Mouse (Mus musculus) intestine, embryonic 16.5 days (tissue): ENCODE data around the gene 1700029I15Rik. TPM values are rescaled to one million over a fixed set of nuclear protein-coding genes. Genes with fewer than 3 reads are reported as not detected.

Source experiments
- ATAC-seq: fragments of 200-750 bp; cut with Nextera tagmentation; 2 replicates; pipeline ENCODE4 v1.8.0; 2017; ENCODE audit warnings: moderate TSS enrichment, moderate library complexity
- H3K27ac ChIP-seq: fragments of 300-500 bp; sonication (generic); 2 replicates; pipeline ENCODE4 v1.5.1; 2014; ENCODE audit warnings: mild to moderate bottlenecking, low read length
- H3K27me3 ChIP-seq: fragments of 300-500 bp; sonication (generic); replicated peaks from 2 replicates; pipeline ENCODE4 v1.6.1; 2014; ENCODE audit warnings: low read length, control low read depth, mixed read lengths; ENCODE audit not compliant: control insufficient read depth, insufficient read depth
- H3K36me3 ChIP-seq: fragments of 300-500 bp; sonication (generic); 2 replicates; pipeline ENCODE4 v1.6.1; 2014; ENCODE audit warnings: low read length, control low read depth; ENCODE audit not compliant: control insufficient read depth, insufficient read depth
- H3K4me1 ChIP-seq: fragments of 300-500 bp; sonication (generic); 2 replicates; pipeline ENCODE4 v1.6.1; 2014; ENCODE audit warnings: low read length, control low read depth, mixed read lengths; ENCODE audit not compliant: control insufficient read depth, insufficient read depth
- H3K4me2 ChIP-seq: fragments of 300-500 bp; sonication (generic); 2 replicates; pipeline ENCODE4 v1.6.1; 2014; ENCODE audit warnings: low read depth, low read length, control low read depth
- H3K4me3 ChIP-seq: fragments of 300-500 bp; sonication (generic); 2 replicates; pipeline ENCODE4 v1.5.1; 2014; ENCODE audit warnings: mild to moderate bottlenecking, low read length
- H3K9ac ChIP-seq: fragments of 300-500 bp; sonication (generic); 2 replicates; pipeline ENCODE4 v1.6.1; 2014; ENCODE audit warnings: low read depth, low read length
- H3K9me3 ChIP-seq: fragments of 300-500 bp; sonication (generic); 2 replicates; pipeline ENCODE4 v1.6.1; 2016; ENCODE audit warnings: low read length, control low read depth; ENCODE audit not compliant: control insufficient read depth
- WGBS: fragments of 180-500 bp; shearing (Covaris S2); extraction: QIAGEN DNeasy Blood & Tissue Kit; methylation state at CpG from one replicate; pipeline ENCODE4 v1.1.7; 2014; 5-methylcytosine and 5-hydroxymethylcytosine counted together
- polyA plus RNA-seq: library from polyadenylated mRNA; unstranded; fragments of >200 nt; fragmentation: Nextera tagmentation; extraction: Ambion mirVana; gene quantifications from 2 replicates; pipeline ENCODE4 v1.2.1, GENCODE M21; 2015

1700029I15Rik gene
- polyA plus RNA-seq, 1 experiment from 2014 or later: 5.0 TPM

DNA sequence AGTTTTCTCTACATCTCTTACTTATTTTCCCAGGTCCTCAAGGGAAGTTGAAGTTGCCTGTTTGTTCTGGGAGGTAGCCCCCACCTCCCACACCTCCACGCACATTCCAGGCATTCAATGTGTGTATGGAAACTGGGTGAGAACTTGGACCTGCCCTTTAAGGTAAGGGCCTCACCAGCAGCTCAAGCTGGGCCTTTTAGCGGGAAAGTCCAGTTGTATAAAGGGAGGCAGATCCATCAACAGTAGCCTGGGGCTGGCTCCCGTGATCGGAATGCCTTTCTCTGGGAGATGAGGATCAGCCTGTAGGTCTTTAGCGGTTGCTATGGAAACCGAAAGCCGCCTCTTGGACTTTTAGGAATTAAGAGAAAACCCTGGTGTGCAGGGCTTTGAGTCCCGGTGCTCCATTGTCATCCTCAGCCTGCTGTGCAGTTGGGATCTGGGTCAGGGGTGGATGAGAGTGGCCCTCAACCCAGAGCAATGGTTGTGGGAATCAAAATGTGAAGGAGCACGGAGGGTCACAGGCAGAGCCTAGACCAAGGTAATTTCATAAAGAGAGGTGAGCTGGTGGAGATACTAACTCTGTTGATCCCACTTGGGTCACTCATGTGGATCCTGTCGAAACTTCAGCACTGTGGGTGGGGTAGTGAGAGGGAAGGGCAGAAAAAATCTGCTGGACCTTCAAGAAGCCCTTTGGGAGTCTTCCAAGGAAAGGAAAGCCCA is 10.2 kb upstream of the 1700029I15Rik start:
- Histone ChIP-seq H3K9ac (no peak overlapping the region), H3K36me3 (0 out of 2 replicates have a peak, but pooled peaks cover under 1% of the 10 kb centered on the region), H3K4me2 (peak overlapping the region; percentile 88; the same call in 1 of the 2 replicates), H3K27me3 (peaks cover 10% of the 10 kb centered on the region; the same call in 1 of the 2 replicates), H3K27ac (peak overlapping the region; percentile 50), H3K4me1 (peaks cover 44% of the 10 kb centered on the region), H3K4me3 (no peak overlapping the region), H3K9me3 (no peaks in the 10 kb centered on the region)
- 34% methylated on average over 10 of the region's 10 CpGs for WGBS
- ATAC-seq: no peak

DNA sequence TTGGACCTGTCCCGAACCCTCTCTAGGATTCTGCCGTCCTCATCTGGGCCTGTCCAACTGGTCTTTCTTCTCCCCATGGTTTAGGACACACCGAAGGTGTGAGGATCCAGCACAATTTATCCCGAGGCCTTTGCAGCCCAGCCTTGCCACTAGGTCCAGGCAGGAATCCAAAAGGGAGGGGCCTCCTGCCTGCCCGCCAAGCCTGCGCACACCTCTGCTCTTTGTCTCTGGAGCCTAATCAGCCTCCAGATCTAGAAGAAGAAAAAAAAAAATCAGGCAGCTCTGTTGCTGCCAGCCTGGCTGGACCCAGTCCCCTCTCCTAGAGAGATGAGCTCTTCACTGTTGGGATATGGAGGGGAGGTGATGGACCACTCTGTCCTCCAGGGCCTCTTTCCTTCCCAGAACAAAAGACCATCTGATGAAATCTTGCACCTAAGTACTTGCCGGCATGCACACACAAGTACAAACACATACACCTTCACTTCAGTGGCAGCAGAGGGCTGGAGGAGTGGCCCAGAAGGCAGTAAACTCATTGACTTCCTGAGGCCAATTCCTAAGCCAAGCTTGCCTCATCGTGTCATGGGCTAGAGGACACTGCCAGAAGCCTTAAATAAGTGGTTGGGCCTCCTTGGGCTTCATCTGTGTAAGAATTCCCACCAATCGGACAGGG is 9.4 kb upstream of the 1700029I15Rik start:
- H3K27ac ChIP-seq: peak overlapping the region; percentile 79

DNA sequence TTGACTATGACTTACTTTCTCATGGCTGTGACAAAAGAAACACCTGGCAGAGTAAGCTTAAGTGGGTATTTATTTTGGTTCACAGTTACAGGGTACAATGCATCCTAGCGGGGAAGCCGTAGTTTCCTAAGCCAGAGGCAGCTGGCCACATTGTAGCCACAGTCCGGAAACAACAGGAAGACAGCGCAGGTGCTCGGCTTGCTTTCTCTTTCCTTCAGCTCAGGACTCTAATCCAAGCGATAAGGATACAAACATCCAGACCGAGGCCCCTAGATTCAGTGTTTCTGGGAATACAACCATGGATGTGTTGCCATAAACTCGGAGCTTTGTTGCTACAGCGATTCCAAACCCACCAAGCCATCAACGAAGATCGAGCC is 8.9 kb upstream of the 1700029I15Rik start:
- Histone ChIP-seq H3K9me3 (no peaks in the 10 kb centered on the region), H3K27me3 (peaks cover 10% of the 10 kb centered on the region; the same call in 1 of the 2 replicates), H3K4me2 (no peak overlapping the region), H3K36me3 (peaks cover 6% of the 10 kb centered on the region; the same call in 1 of the 2 replicates), H3K9ac (no peak overlapping the region), H3K4me1 (peaks cover 44% of the 10 kb centered on the region), H3K4me3 (no peak overlapping the region), H3K27ac (peak overlapping the region; percentile 79)
- ATAC-seq: no peak
- WGBS: 81% methylated on average over 11 of the region's 11 CpGs

More for the DNA sequence above, 9.4 kb upstream of the 1700029I15Rik start:
- peaks cover 44% of the 10 kb centered on the region for H3K4me1 ChIP-seq
- H3K4me3 ChIP-seq: no peak overlapping the region
- no peak overlapping the region for H3K4me2 ChIP-seq
- peaks cover 10% of the 10 kb centered on the region; the same call in 1 of the 2 replicates for H3K27me3 ChIP-seq
- 0 out of 2 replicates have a peak, but pooled peaks cover 3% of the 10 kb centered on the region for H3K36me3 ChIP-seq
- no peaks in the 10 kb centered on the region for H3K9me3 ChIP-seq
- 40% methylated on average over 9 of the region's 9 CpGs for WGBS
- ATAC-seq: no peak
- 0 out of 2 replicates have a peak overlapping the region, but pooled peaks have one; percentile 14 for H3K9ac ChIP-seq

DNA sequence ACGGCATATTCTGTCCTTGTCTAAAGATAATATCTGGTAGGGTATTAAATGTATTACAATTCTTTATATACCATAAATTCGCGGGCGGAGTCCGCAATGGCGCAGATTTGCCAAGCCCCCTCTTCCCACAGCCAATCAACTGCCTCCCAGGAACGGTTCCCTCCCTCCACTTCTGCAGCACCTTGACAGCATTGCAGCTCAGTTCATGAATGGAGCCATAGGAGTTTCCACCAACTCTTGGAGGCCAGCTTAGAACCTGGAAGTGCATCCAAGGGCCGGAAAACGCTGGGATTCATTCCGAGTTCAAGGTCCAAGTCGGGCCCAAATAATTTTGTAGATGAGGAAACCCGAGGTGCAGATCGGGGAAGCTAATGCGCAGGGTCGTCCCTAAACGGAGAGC is 7.8 kb upstream of the 1700029I15Rik start, which contains the start of the genes Pex16 and Large2:
TSS of gene Pex16 (plus strand) at position 163 of the 400 bp plus-strand sequence.
TSS of gene Large2 (minus strand) at position 356 of the 400 bp plus-strand sequence.
- Histone ChIP-seq H3K27ac (peak within 1 kb of the TSS; percentile 79), H3K4me3 (peak within 1 kb of the TSS; percentile 78), H3K27me3 (peaks cover 10% of the 10 kb centered on the region; the same call in 1 of the 2 replicates), H3K9me3 (no peaks in the 10 kb centered on the region), H3K4me1 (peaks cover 44% of the 10 kb centered on the region), H3K4me2 (peak within 1 kb of the TSS; percentile 75), H3K36me3 (peaks cover 16% of the 10 kb centered on the region; the same call in 1 of the 2 replicates), H3K9ac (peak within 1 kb of the TSS; percentile 78)
- ATAC-seq: peak; percentile 14; the same call in 1 of the 2 replicates
- 2% methylated on average over 16 of the region's 16 CpGs for WGBS

DNA sequence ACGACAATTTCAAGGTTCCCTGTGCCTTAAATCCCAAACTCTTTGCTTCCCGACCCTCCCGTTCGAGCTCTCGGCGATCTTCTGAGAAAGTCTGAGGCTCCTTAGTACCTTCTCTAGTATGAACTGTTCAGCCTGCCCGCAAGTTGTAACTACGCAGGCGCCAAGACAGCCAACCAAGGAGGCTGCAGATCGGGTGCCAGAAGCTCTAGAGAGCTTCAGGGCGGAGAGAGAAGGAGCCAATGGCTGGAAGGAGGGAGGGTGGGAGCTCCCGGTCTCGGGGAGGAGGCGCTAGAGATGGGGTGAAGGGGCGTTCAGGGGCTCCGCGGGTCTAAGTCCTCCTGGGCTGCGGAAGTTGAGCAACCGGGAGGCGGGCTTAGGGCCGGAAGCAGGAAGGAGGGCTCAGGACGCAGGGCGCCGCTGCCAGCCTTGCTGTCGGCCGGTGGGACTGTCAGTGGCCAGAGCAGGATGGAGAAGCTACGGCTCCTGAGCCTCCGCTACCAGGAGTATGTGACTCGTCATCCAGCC is 7.2 kb upstream of the 1700029I15Rik start:
- Histone ChIP-seq H3K36me3 (peaks cover 17% of the 10 kb centered on the region; the same call in 1 of the 2 replicates), H3K4me3 (peak overlapping the region; percentile 78), H3K4me1 (peaks cover 43% of the 10 kb centered on the region), H3K27ac (peak overlapping the region; percentile 77), H3K9me3 (no peaks in the 10 kb centered on the region), H3K9ac (peak overlapping the region; percentile 78), H3K4me2 (peak overlapping the region; percentile 75), H3K27me3 (peaks cover 9% of the 10 kb centered on the region; the same call in 1 of the 2 replicates)
- under 1% methylated on average over 29 of the region's 29 CpGs for WGBS
- ATAC-seq: peak; percentile 94

DNA sequence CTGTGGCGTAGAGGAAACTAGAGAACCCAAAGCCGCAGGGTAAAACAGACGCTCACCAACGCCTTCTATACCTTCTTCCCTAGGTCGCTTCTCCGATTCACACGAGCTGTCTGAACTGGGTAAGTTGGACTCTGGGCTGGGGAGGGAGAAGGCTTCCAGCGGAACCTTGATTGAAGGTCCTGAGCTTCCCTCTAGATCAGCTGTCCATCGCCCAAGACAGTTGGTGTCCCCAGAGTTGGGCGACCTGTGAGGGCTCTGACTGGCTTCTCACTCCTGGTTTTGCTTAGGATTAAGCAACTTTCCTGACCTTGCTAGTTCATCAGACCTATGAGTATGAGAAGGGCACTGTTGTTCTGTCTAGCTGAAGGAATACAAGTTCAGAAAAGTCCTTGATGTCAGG is 6.5 kb upstream of the 1700029I15Rik start:
- H3K4me3 ChIP-seq: peak overlapping the region; percentile 78
- H3K9me3 ChIP-seq: no peaks in the 10 kb centered on the region
- peaks cover 17% of the 10 kb centered on the region; the same call in 1 of the 2 replicates for H3K36me3 ChIP-seq
- peaks cover 39% of the 10 kb centered on the region for H3K4me1 ChIP-seq
- H3K4me2 ChIP-seq: peak overlapping the region; percentile 75
- peak overlapping the region; percentile 78 for H3K9ac ChIP-seq
- 0 out of 2 replicates have a peak, but pooled peaks cover 2% of the 10 kb centered on the region for H3K27me3 ChIP-seq
- ATAC-seq: no peak
- peak overlapping the region; percentile 77; the same call in 1 of the 2 replicates for H3K27ac ChIP-seq
- WGBS: 7% methylated on average over 10 of the region's 10 CpGs

DNA sequence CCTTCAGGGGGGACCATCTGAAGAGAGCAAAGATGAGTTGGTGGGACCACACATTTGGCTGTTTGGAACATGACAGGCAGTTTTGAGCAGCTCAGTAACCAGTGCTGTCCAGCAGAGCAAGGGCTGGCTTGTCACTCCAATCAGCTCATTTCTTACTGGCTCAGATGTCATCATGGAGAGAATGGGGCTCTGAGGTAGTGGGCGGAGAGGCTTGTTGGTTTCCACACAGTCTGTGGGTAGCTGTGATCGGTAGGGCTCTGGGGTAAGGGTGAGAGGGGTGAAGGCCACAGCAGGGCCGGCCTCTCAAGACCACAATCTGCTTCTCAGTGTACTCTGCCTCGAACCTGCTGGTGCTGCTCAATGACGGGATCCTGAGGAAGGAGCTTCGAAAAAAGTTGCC is 6.0 kb upstream of the 1700029I15Rik start:
- ATAC-seq: no peak
- Histone ChIP-seq H3K27me3 (no peaks in the 10 kb centered on the region), H3K27ac (no peak overlapping the region), H3K4me2 (peak overlapping the region; percentile 75), H3K4me1 (peaks cover 34% of the 10 kb centered on the region), H3K9me3 (no peaks in the 10 kb centered on the region), H3K4me3 (peak overlapping the region; percentile 78), H3K9ac (peak overlapping the region; percentile 78), H3K36me3 (peaks cover 17% of the 10 kb centered on the region; the same call in 1 of the 2 replicates)
- 80% methylated on average over 6 of the region's 6 CpGs for WGBS

DNA sequence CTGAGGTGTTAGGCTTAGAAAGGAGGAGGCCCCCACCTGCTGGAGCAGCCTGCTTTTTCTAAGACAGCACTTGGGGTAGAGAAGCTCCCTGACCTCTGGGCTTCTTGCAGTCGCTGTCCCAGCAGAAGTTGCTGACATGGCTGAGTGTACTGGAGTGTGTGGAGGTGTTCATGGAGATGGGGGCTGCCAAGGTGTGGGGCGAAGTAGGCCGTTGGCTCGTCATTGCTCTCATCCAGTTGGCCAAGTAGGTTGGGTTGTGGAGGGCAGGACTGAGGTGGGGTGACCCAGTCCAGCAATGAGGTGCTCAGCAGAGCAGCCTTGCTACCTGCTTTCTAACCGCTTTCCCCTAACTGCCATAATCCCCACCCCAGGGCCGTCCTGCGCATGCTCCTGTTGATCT is 5.0 kb upstream of the 1700029I15Rik start:
- H3K4me3 ChIP-seq: no peak overlapping the region
- H3K9me3 ChIP-seq: no peaks in the 10 kb centered on the region
- peaks cover 17% of the 10 kb centered on the region; the same call in 1 of the 2 replicates for H3K36me3 ChIP-seq
- H3K4me1 ChIP-seq: peaks cover 26% of the 10 kb centered on the region
- H3K9ac ChIP-seq: no peak overlapping the region
- WGBS: 86% methylated on average over 7 of the region's 7 CpGs
- H3K27me3 ChIP-seq: no peaks in the 10 kb centered on the region
- H3K4me2 ChIP-seq: no peak overlapping the region
- ATAC-seq: no peak
- no peak overlapping the region for H3K27ac ChIP-seq
